Mouse (Mus musculus): Measurements from ENCODE around the gene Tbcc. TPM values are rescaled to one million over a fixed set of nuclear protein-coding genes. Genes with fewer than 3 reads are reported as not detected.
A peak's percentile ranks its signal among the peaks of the same experiment; 100 is the strongest.

Gene Tbcc
- polyA plus RNA-seq, 1 experiment from 2014 or later: 62.3 TPM

DNA sequence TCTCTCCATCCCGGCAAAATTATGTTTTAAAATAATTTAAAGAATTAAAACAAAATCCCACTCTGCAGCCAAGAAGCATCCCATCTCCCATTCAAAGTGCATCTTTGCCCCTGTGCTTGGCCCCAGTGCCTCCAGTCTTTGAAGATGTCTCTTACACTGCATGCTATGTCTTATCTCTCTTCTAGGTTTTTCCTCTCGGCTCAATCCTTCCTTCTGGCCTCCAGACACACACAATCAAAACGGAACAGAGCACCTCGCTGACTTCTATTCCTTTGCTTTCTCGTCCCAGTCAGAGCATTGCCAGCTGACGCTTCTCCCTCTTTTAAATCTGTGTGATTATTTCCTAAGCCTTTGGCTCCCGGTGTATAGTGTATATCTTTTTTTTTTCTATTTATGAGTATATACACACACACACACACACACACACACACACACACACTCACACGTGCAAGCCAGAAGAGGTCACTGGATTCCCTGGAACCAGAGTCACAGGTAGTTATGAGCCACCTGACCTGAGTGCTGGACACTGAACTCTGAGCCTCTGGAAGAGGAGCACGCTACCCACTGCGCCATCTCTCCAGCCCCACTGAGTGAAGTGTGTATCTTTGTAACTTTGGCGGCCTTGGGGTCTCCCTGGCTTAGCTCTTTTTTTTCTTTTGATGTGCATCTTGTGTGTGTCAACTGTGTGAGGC lies 5.1 kb upstream of the Tbcc start:
- Histone ChIP-seq H3K36me3 (ENCODE audit: control insufficient read depth, insufficient read depth, low read length) (no peaks in the 10 kb centered on the region), H3K4me3 (ENCODE audit: low read depth, low read length) (no peak overlapping the region), H3K9ac (ENCODE audit: low read length) (no peak overlapping the region), H3K27me3 (ENCODE audit: control insufficient read depth, insufficient read depth, low read length) (no peaks in the 10 kb centered on the region), H3K4me2 (ENCODE audit: low read depth, low read length, severe bottlenecking) (no peak overlapping the region), H3K9me3 (ENCODE audit: control insufficient read depth, low read length) (no peaks in the 10 kb centered on the region), H3K27ac (ENCODE audit: low read depth, low read length) (no peak overlapping the region), H3K4me1 (replicated peaks; ENCODE audit: control insufficient read depth, insufficient read depth, low read length) (peaks cover 2% of the 10 kb centered on the region; the same call in 1 of the 2 replicates)
- ATAC-seq (replicated peaks; ENCODE audit: low FRiP score): no peak
- 86% methylated on average over 11 of the region's 11 CpGs for WGBS
- DNase-seq (ENCODE audit: low spot score): no peak

DNA sequence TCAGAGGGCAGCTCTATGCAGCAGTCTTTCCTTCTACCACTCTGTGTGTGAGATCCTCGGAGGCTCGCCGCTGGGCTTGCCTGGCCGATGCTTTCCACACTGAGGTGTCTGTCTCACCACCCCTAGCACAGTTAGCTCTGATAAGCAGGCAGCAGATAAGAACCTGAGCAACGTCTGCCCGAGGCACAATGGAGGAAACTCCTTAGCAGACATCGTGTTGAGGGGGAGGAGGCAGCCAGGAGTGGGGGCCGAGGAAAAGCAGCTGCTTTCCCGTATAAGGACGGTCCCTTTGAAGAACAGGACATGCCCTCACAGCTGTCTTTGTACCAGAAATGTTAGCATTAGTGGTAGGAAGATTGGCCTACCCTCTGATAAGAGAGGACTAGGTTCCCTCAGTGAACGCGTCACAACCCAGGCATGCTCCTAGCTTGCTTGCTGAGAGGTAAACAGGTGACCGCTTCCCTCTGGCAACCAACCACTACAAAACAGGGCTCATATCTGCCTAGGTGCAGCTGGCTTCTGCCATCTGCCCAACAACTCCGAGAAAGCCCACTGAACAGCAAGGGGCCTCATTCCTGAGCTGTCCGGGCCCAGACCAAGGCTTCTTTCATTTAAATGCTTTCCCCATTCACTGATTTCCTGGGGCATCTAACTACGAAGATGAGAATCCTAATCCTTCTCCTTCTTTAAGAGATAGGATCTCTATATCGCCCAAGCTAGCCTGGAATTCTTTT lies 4.4 kb upstream of the Tbcc start:
- H3K27ac ChIP-seq (ENCODE audit: low read depth, low read length): no peak overlapping the region
- H3K9ac ChIP-seq (ENCODE audit: low read length): no peak overlapping the region

DNA sequence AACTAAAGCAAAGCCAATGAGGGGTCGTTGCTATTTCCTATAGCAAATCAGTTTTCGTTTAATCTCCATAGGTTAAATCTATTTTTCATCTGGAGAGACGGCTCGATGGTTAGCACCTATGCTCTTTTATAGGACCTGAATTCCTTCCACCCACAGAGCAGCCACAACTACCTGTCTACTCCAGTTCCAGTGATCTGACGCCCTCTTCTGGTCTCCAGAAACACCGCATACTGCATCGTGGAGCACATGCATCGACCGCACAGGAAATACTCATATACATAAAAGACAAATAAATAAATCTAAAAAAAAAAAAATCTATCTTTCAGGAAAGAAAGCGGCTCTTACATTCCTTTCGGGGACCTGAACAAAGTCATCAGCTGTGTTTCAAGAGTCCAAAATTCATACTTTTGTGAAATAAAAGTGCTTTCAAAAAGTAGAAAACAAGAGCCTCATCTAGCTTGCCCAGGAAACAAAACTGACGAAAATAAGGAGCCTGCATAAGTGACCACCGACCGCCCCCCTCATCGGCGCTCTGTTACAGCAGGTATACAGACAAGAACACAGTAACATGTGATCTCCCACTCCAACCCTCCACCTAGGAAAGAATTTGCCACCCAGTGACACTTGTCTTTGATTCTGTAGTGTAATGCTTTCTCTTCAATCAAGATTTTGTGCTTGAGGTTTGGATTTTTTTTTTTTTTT lies 1.8 kb upstream of the Tbcc start:
- ATAC-seq (replicated peaks; ENCODE audit: low FRiP score) (no peak), DNase-seq (ENCODE audit: low spot score) (no peak)
- Histone ChIP-seq H3K9ac (ENCODE audit: low read length) (peak overlapping the region; percentile 72), H3K4me1 (replicated peaks; ENCODE audit: control insufficient read depth, insufficient read depth, low read length) (peaks cover 16% of the 10 kb centered on the region), H3K4me3 (ENCODE audit: low read depth, low read length) (peak overlapping the region; percentile 65), H3K9me3 (ENCODE audit: control insufficient read depth, low read length) (no peaks in the 10 kb centered on the region), H3K27me3 (ENCODE audit: control insufficient read depth, insufficient read depth, low read length) (no peaks in the 10 kb centered on the region), H3K27ac (ENCODE audit: low read depth, low read length) (no peak overlapping the region), H3K36me3 (ENCODE audit: control insufficient read depth, insufficient read depth, low read length) (no peaks in the 10 kb centered on the region), H3K4me2 (ENCODE audit: low read depth, low read length, severe bottlenecking) (peak overlapping the region; percentile 98)
- 38% methylated on average over 16 of the region's 16 CpGs for WGBS

More for the DNA sequence above, 4.4 kb upstream of the Tbcc start:
- peaks cover 2% of the 10 kb centered on the region; the same call in 1 of the 2 replicates for H3K4me1 ChIP-seq (replicated peaks; ENCODE audit: control insufficient read depth, insufficient read depth, low read length)
- ATAC-seq (replicated peaks; ENCODE audit: low FRiP score): no peak
- H3K4me2 ChIP-seq (ENCODE audit: low read depth, low read length, severe bottlenecking): no peak overlapping the region
- no peaks in the 10 kb centered on the region for H3K27me3 ChIP-seq (ENCODE audit: control insufficient read depth, insufficient read depth, low read length)
- DNase-seq (ENCODE audit: low spot score): no peak
- H3K9me3 ChIP-seq (ENCODE audit: control insufficient read depth, low read length): no peaks in the 10 kb centered on the region
- WGBS: 64% methylated on average over 17 of the region's 17 CpGs
- H3K36me3 ChIP-seq (ENCODE audit: control insufficient read depth, insufficient read depth, low read length): no peaks in the 10 kb centered on the region
- H3K4me3 ChIP-seq (ENCODE audit: low read depth, low read length): no peak overlapping the region

GRCm38 (mm10) chr17:46889450-46890084 lies 917 bp upstream of the Tbcc start:
- ATAC-seq (replicated peaks; ENCODE audit: low FRiP score) (peak; percentile 68), DNase-seq (ENCODE audit: low spot score) (peak; percentile 83)
- H3K9me3 ChIP-seq (ENCODE audit: control insufficient read depth, low read length): no peaks in the 10 kb centered on the region
- peaks cover 16% of the 10 kb centered on the region for H3K4me1 ChIP-seq (replicated peaks; ENCODE audit: control insufficient read depth, insufficient read depth, low read length)
- WGBS: under 1% methylated on average over 44 of the region's 44 CpGs
- peak overlapping the region; percentile 91 for H3K27ac ChIP-seq (ENCODE audit: low read depth, low read length)
- H3K27me3 ChIP-seq (ENCODE audit: control insufficient read depth, insufficient read depth, low read length): no peaks in the 10 kb centered on the region
- peak overlapping the region; percentile 98 for H3K4me2 ChIP-seq (ENCODE audit: low read depth, low read length, severe bottlenecking)
- peak overlapping the region; percentile 72 for H3K9ac ChIP-seq (ENCODE audit: low read length)
- H3K4me3 ChIP-seq (ENCODE audit: low read depth, low read length): peak overlapping the region; percentile 65
- no peaks in the 10 kb centered on the region for H3K36me3 ChIP-seq (ENCODE audit: control insufficient read depth, insufficient read depth, low read length)

DNA sequence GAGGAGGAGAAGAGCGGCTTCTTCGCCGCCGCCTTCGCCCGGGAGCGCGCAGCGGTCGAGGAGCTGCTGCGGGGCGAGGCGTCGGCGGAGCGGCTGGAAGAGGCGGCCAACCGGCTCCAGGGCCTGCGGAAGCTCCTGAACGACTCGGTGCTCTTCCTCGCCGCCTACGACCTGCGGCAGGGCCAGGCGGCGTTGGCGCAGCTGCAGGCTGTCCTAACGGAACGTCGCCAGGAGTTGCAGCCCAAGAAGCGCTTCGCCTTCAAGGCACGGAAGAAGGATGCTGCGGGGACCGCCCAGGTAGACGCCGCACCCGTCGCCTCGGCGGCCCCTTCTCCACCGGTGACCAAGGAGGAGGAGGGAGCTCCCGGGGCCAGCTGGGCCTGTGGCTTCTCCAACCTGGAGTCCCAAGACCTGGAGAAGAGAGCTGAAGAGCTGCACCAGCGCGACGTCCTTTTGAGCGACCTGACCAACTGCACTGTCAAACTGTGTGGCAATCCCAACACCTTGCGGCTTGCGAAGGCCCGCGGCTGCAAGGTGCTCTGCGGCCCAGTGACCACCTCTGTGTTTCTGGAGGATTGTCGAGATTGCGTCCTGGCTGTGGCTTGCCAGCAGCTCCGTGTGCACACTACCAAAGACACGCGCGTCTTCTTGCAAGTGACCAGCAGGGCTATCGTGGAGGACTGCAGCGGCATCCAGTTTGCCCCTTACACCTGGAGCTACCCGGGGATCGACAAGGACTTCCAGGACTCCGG lies 535 bp downstream of the Tbcc start:
- 2% methylated on average over 64 of the region's 64 CpGs for WGBS
- no peaks in the 10 kb centered on the region for H3K27me3 ChIP-seq (ENCODE audit: control insufficient read depth, insufficient read depth, low read length)

DNA sequence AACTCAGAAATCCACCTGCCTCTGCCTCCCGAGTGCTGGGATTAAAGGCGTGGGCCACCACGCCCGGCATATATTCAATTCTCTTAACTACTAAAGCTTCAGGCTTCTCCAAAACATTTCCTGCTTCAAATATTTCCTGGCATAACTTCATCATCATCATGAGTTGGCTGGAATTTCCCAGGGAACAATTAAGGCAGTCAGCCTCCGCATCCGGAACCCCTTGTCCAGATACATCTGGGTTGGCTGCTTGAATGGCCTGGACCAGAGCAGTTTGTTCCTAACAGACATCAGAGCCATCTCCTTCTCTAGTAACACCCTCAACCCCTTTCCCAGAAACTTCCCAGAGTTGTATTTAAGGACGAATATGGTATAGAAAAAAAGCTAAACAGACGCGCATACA lies 4.9 kb downstream of the Tbcc start:
- no peak overlapping the region for H3K9ac ChIP-seq (ENCODE audit: low read length)
- no peaks in the 10 kb centered on the region for H3K9me3 ChIP-seq (ENCODE audit: control insufficient read depth, low read length)
- WGBS: 92% methylated on average over 9 of the region's 9 CpGs
- H3K4me3 ChIP-seq (ENCODE audit: low read depth, low read length): no peak overlapping the region
- H3K27me3 ChIP-seq (ENCODE audit: control insufficient read depth, insufficient read depth, low read length): no peaks in the 10 kb centered on the region
- no peak overlapping the region for H3K27ac ChIP-seq (ENCODE audit: low read depth, low read length)
- peaks cover 13% of the 10 kb centered on the region for H3K4me1 ChIP-seq (replicated peaks; ENCODE audit: control insufficient read depth, insufficient read depth, low read length)
- no peak for DNase-seq (ENCODE audit: low spot score)
- H3K36me3 ChIP-seq (ENCODE audit: control insufficient read depth, insufficient read depth, low read length): no peaks in the 10 kb centered on the region
- no peak overlapping the region for H3K4me2 ChIP-seq (ENCODE audit: low read depth, low read length, severe bottlenecking)
- ATAC-seq (replicated peaks; ENCODE audit: low FRiP score): no peak

More for the DNA sequence above, 535 bp downstream of the Tbcc start:
- Histone ChIP-seq H3K4me2 (ENCODE audit: low read depth, low read length, severe bottlenecking) (peak overlapping the region; percentile 98), H3K27ac (ENCODE audit: low read depth, low read length) (peak overlapping the region; percentile 48), H3K4me1 (replicated peaks; ENCODE audit: control insufficient read depth, insufficient read depth, low read length) (peaks cover 16% of the 10 kb centered on the region), H3K4me3 (ENCODE audit: low read depth, low read length) (peak overlapping the region; percentile 91), H3K36me3 (ENCODE audit: control insufficient read depth, insufficient read depth, low read length) (no peaks in the 10 kb centered on the region), H3K9me3 (ENCODE audit: control insufficient read depth, low read length) (no peaks in the 10 kb centered on the region), H3K9ac (ENCODE audit: low read length) (peak overlapping the region; percentile 90)
- DNase-seq (ENCODE audit: low spot score) (peak; percentile 73), ATAC-seq (replicated peaks; ENCODE audit: low FRiP score) (peak; percentile 11)

GRCm38 (mm10) chr17:46897221-46897950 lies 6.9 kb downstream of the Tbcc start:
- 60% methylated on average over 13 of the region's 13 CpGs for WGBS

More at GRCm38 (mm10) chr17:46897221-46897950, 6.9 kb downstream of the Tbcc start:
- H3K9ac ChIP-seq (ENCODE audit: low read length): no peak overlapping the region
- H3K9me3 ChIP-seq (ENCODE audit: control insufficient read depth, low read length): no peaks in the 10 kb centered on the region
- no peaks in the 10 kb centered on the region for H3K27me3 ChIP-seq (ENCODE audit: control insufficient read depth, insufficient read depth, low read length)
- H3K27ac ChIP-seq (ENCODE audit: low read depth, low read length): no peak overlapping the region
- ATAC-seq (replicated peaks; ENCODE audit: low FRiP score) (no peak), DNase-seq (ENCODE audit: low spot score) (no peak)
- H3K36me3 ChIP-seq (ENCODE audit: control insufficient read depth, insufficient read depth, low read length): no peaks in the 10 kb centered on the region
- H3K4me1 ChIP-seq (replicated peaks; ENCODE audit: control insufficient read depth, insufficient read depth, low read length): 0 out of 2 replicates have a peak, but pooled peaks cover 3% of the 10 kb centered on the region
- no peak overlapping the region for H3K4me2 ChIP-seq (ENCODE audit: low read depth, low read length, severe bottlenecking)
- H3K4me3 ChIP-seq (ENCODE audit: low read depth, low read length): no peak overlapping the region
